Mouse (Mus musculus): Measurements from ENCODE around the gene Traf7. TPM values are rescaled to one million over a fixed set of nuclear protein-coding genes. Genes with fewer than 3 reads are reported as not detected.

Gene Traf7
- total and polyA plus RNA-seq, 3 experiments: 121 to 261 TPM; not detected in 1

DNA sequence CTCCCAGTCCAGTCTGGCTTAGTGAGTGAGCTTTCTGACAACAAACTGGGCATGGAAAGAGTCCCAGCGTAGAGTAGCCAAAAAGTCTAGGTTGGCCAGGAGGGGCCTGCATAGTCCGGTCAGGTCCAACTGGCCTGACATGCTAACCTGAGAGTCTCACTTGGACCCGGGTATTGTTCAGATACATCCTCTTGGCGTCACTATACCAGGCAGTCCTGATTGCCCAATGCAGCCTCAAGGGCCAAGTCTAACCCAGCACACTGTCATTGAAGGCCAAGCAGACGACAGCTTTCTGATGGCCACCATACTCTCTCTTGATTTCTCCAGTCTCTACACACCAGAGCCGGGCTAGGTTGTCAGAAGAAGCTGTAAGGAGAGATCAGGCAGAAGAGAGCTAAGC lies 52.2 kb downstream of the Traf7 start:
- H3K79me2 ChIP-seq (ENCODE audit: control insufficient read depth, insufficient read depth, low read length, poor library complexity): peaks cover 29% of the 10 kb centered on the region
- H3K9me3 ChIP-seq (replicated peaks; ENCODE audit: insufficient read depth, low read length): no peaks in the 10 kb centered on the region
- no peaks in the 10 kb centered on the region for H3K27me3 ChIP-seq (ENCODE audit: control insufficient read depth in 1 of 2, insufficient read depth in 2 of 2, low read length in 2 of 2)
- no peak overlapping the region for H3K4me3 ChIP-seq (ENCODE audit: control insufficient read depth in 1 of 2, insufficient read depth in 1 of 2, low read depth in 2 of 2, low read length in 2 of 2)
- TF ChIP-seq MAZ (IDR thresholded peaks at IDR 0.05; ENCODE audit: low read depth, low read length) (no peak), E2F4 (IDR thresholded peaks at IDR 0.05; ENCODE audit: borderline replicate concordance, low read depth, low read length) (no peak), KAT2A (conservative IDR thresholded peaks at IDR 0.05; ENCODE audit: low read depth, low read length) (no peak), NELFE (IDR thresholded peaks at IDR 0.05; ENCODE audit: low read depth, low read length) (no peak), MAX (IDR thresholded peaks at IDR 0.05; ENCODE audit: low read length) (no peak), USF1 (IDR thresholded peaks at IDR 0.05; ENCODE audit: low read depth, low read length) (no peak), ZC3H11A (IDR thresholded peaks at IDR 0.05; ENCODE audit: low read depth, low read length) (no peak), SMC3 (IDR thresholded peaks at IDR 0.05; ENCODE audit: low read depth, low read length) (no peak), JUND (IDR thresholded peaks at IDR 0.05; ENCODE audit: low read depth, low read length) (no peak)
- no peak overlapping the region for H3K9ac ChIP-seq (ENCODE audit: control insufficient read depth, low read depth, low read length, poor library complexity, severe bottlenecking)
- peaks cover 0 to 25% of the 10 kb centered on the region in 2 experiments for H3K4me1 ChIP-seq (ENCODE audit: control insufficient read depth in 1 of 2, insufficient read depth in 2 of 2, low read length in 2 of 2)
- H3K27ac ChIP-seq (ENCODE audit: control insufficient read depth, low read depth, low read length): no peak overlapping the region
- DNase-seq (ENCODE audit: low read depth, low spot score): no peak
- H3K36me3 ChIP-seq (ENCODE audit: control insufficient read depth in 1 of 2, insufficient read depth in 2 of 2, low read length in 2 of 2): peaks cover 0 to 16% of the 10 kb centered on the region in 2 experiments; a peak in 2 of 4 replicates

DNA sequence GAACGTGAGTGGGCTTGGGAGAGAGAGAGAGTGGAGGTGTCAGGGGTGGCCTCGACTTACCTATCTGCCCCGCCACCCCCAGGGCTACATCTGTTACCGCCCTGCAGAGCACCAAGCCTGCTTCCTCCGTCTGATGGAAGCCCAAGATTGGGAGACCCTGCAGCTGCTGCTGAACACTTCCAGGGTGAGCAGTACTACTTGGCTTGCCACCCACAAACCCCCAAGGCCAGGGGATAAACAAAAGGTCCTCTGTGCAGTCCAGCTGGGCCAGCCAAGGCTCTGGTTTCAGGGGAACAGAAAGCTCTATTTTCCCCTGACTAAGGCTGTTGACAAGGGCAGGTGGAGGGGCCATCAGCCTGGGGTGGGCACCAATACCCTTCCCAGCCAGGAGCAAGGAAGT lies 53.2 kb downstream of the Traf7 start:
- Histone ChIP-seq H3K9ac (ENCODE audit: control insufficient read depth, low read depth, low read length, poor library complexity, severe bottlenecking) (no peak overlapping the region), H3K9me3 (replicated peaks; ENCODE audit: insufficient read depth, low read length) (no peaks in the 10 kb centered on the region), H3K27me3 (ENCODE audit: control insufficient read depth in 1 of 2, insufficient read depth in 2 of 2, low read length in 2 of 2) (no peaks in the 10 kb centered on the region), H3K4me1 (ENCODE audit: control insufficient read depth in 1 of 2, insufficient read depth in 2 of 2, low read length in 2 of 2) (peaks cover 0 to 20% of the 10 kb centered on the region in 2 experiments; a peak in 3 of 4 replicates), H3K79me2 (ENCODE audit: control insufficient read depth, insufficient read depth, low read length, poor library complexity) (peaks cover 32% of the 10 kb centered on the region), H3K4me3 (ENCODE audit: control insufficient read depth in 1 of 2, insufficient read depth in 1 of 2, low read depth in 2 of 2, low read length in 2 of 2) (no peak overlapping the region), H3K36me3 (ENCODE audit: control insufficient read depth in 1 of 2, insufficient read depth in 2 of 2, low read length in 2 of 2) (peaks cover 0 to 12% of the 10 kb centered on the region in 2 experiments; a peak in 2 of 4 replicates), H3K27ac (ENCODE audit: control insufficient read depth, low read depth, low read length) (no peak overlapping the region)
- DNase-seq (ENCODE audit: low read depth, low spot score): no peak
- TF ChIP-seq RCOR1 (IDR thresholded peaks at IDR 0.05; ENCODE audit: low read depth, low read length) (no peak), JUND (IDR thresholded peaks at IDR 0.05; ENCODE audit: low read depth, low read length) (no peak), EP300 (IDR thresholded peaks at IDR 0.05; ENCODE audit: low read depth in 1 of 2, low read length in 2 of 2) (no peak), MEF2A (IDR thresholded peaks at IDR 0.05; ENCODE audit: extremely low read depth, insufficient replicate concordance, low read depth, low read length, poor library complexity, severe bottlenecking) (no peak), NELFE (IDR thresholded peaks at IDR 0.05; ENCODE audit: low read depth, low read length) (no peak), TAL1 (IDR thresholded peaks at IDR 0.05; ENCODE audit: low read length) (no peak), ETS1 (IDR thresholded peaks at IDR 0.05; ENCODE audit: low read depth, low read length) (no peak), E2F4 (IDR thresholded peaks at IDR 0.05; ENCODE audit: borderline replicate concordance, low read depth, low read length) (no peak), POLR2AphosphoS2 (IDR thresholded peaks at IDR 0.05; ENCODE audit: low read length) (no peak), TBP (IDR thresholded peaks at IDR 0.05; ENCODE audit: low read depth, low read length) (no peak), SIN3A (IDR thresholded peaks at IDR 0.05; ENCODE audit: low read length) (no peak), MYB (IDR thresholded peaks at IDR 0.05; ENCODE audit: low read depth, low read length) (no peak)
